Mouse (Mus musculus): ENCODE results near the gene Vmn1r226. TPM values are rescaled to one million over a fixed set of nuclear protein-coding genes. Genes with fewer than 3 reads are reported as not detected.

The Vmn1r226 gene
- not detected in 2 replicates for polyA plus RNA-seq (2015; fragmentation: Nextera tagmentation; extraction: Ambion mirVana)

- no peak within 1 kb of the TSS for H3K4me3 ChIP-seq
- H3K36me3 ChIP-seq (replicated peaks): no peaks in the 10 kb centered on the region
- no peak within 1 kb of the TSS for H3K4me2 ChIP-seq
- ATAC-seq (replicated peaks): no peak
- no peak within 1 kb of the TSS for H3K27ac ChIP-seq
- no peak within 1 kb of the TSS for H3K9ac ChIP-seq
- no peaks in the 10 kb centered on the region; the same call in 1 of the 2 replicates for H3K9me3 ChIP-seq
- no peaks in the 10 kb centered on the region for H3K27me3 ChIP-seq (replicated peaks)
- no peaks in the 10 kb centered on the region for H3K4me1 ChIP-seq
Measured at GRCm38 (mm10) chr17:20682543-20682942, at the start of gene Vmn1r226. Gene Vmn1r226 (plus strand): TSS chr17:20682843.

GRCm38 (mm10) chr17:20729543-20729942, 46.9 kb downstream of the Vmn1r226 start, which contains the start of gene Vmn1r227:
Gene Vmn1r227 (plus strand): TSS chr17:20729843.
- Histone ChIP-seq H3K36me3 (replicated peaks) (no peaks in the 10 kb centered on the region), H3K9ac (no peak within 1 kb of the TSS), H3K4me2 (no peak within 1 kb of the TSS), H3K4me3 (no peak within 1 kb of the TSS), H3K9me3 (peaks cover 10% of the 10 kb centered on the region; the same call in 1 of the 2 replicates), H3K27ac (no peak within 1 kb of the TSS), H3K4me1 (no peaks in the 10 kb centered on the region), H3K27me3 (replicated peaks) (no peaks in the 10 kb centered on the region)
- 38% methylated on average over 1 of the region's 1 CpGs for WGBS
- ATAC-seq (replicated peaks): no peak

Other genes starting within 250 kb of the Vmn1r226 start
- not detected in 2 replicates for gene Vmn2r108, start 201.5 kb upstream of the Vmn1r226 start, polyA plus RNA-seq (2015; fragmentation: Nextera tagmentation; extraction: Ambion mirVana)
- not detected in 2 replicates for gene Vmn1r225, start 184.7 kb upstream of the Vmn1r226 start, polyA plus RNA-seq (2015; fragmentation: Nextera tagmentation; extraction: Ambion mirVana)
- gene Vmn2r109, start 118.1 kb upstream of the Vmn1r226 start, polyA plus RNA-seq (2015; fragmentation: Nextera tagmentation; extraction: Ambion mirVana): not detected in 2 replicates
- gene Vmn2r110, start 86.4 kb upstream of the Vmn1r226 start, polyA plus RNA-seq (2015; fragmentation: Nextera tagmentation; extraction: Ambion mirVana): not detected in 2 replicates
- gene Fpr-rs3, start 58.0 kb upstream of the Vmn1r226 start, polyA plus RNA-seq (2015; fragmentation: Nextera tagmentation; extraction: Ambion mirVana): not detected in 2 replicates
- gene Vmn1r227, start 47.0 kb downstream of the Vmn1r226 start, polyA plus RNA-seq (2015; fragmentation: Nextera tagmentation; extraction: Ambion mirVana): not detected in 2 replicates
- not detected in 2 replicates for gene Vmn1r228, start 103.3 kb downstream of the Vmn1r226 start, polyA plus RNA-seq (2015; fragmentation: Nextera tagmentation; extraction: Ambion mirVana)
- not detected in 2 replicates for gene Vmn1r229, start 128.7 kb downstream of the Vmn1r226 start, polyA plus RNA-seq (2015; fragmentation: Nextera tagmentation; extraction: Ambion mirVana)
- gene Vmn1r230, start 157.6 kb downstream of the Vmn1r226 start, polyA plus RNA-seq (2015; fragmentation: Nextera tagmentation; extraction: Ambion mirVana): not detected in 2 replicates
- not detected in 2 replicates for gene Vmn1r231, start 222.2 kb downstream of the Vmn1r226 start, polyA plus RNA-seq (2015; fragmentation: Nextera tagmentation; extraction: Ambion mirVana)
- gene Vmn1r232, start 236.9 kb downstream of the Vmn1r226 start, polyA plus RNA-seq (2015; fragmentation: Nextera tagmentation; extraction: Ambion mirVana): not detected in 2 replicates

All from midbrain, embryonic 15.5 days (tissue).